Mouse (Mus musculus): ENCODE measurements at regions not wholly inside any gene's neighbourhood (a gene's known extent, or its start where the extent isn't known, plus 50 kb on each side); places are given as distances from the start of the nearest gene placed in this dataset.

- no peaks in the 10 kb centered on the region for H3K4me1 ChIP-seq (replicated peaks; ENCODE audit: insufficient read depth, low read length)
- TF ChIP-seq CTCF (IDR thresholded peaks at IDR 0.05; ENCODE audit: low read depth): no peak
- H3K4me2 ChIP-seq (ENCODE audit: low read length): no peak overlapping the region
- DNase-seq (ENCODE audit: low spot score) (no peak), ATAC-seq (replicated peaks; ENCODE audit: low FRiP score, low read depth) (no peak)
- no peak overlapping the region for H3K27ac ChIP-seq
- no peaks in the 10 kb centered on the region for H3K27me3 ChIP-seq (ENCODE audit: insufficient read depth, low read length)
- no peak overlapping the region for H3K4me3 ChIP-seq (replicated peaks; ENCODE audit: low read depth, low read length)
- H3K36me3 ChIP-seq (ENCODE audit: insufficient read depth, low read length): no peaks in the 10 kb centered on the region
- no peak overlapping the region for H3K9ac ChIP-seq (ENCODE audit: low read depth, low read length)
- H3K9me3 ChIP-seq (replicated peaks; ENCODE audit: low read length): no peaks in the 10 kb centered on the region
Observed at GRCm38 (mm10) chr8:76799998-76800397, 99.2 kb upstream of the Nr3c2 start.

- DNase-seq (ENCODE audit: low spot score): no peak
- H3K4me1 ChIP-seq (replicated peaks; ENCODE audit: insufficient read depth, low read length): no peaks in the 10 kb centered on the region
- no peaks in the 10 kb centered on the region for H3K9me3 ChIP-seq (replicated peaks; ENCODE audit: low read length)
- 85% methylated on average over 2 of the region's 2 CpGs for WGBS
- no peak overlapping the region for H3K4me2 ChIP-seq (ENCODE audit: low read length)
- H3K9ac ChIP-seq (ENCODE audit: low read depth, low read length): no peak overlapping the region
- no peak overlapping the region for H3K4me3 ChIP-seq (replicated peaks; ENCODE audit: low read depth, low read length)
- TF ChIP-seq CTCF (IDR thresholded peaks at IDR 0.05; ENCODE audit: low read depth): no peak
- H3K36me3 ChIP-seq (ENCODE audit: insufficient read depth, low read length): no peaks in the 10 kb centered on the region
- ATAC-seq (replicated peaks; ENCODE audit: low FRiP score, low read depth): no peak
- H3K27ac ChIP-seq: no peak overlapping the region
- no peaks in the 10 kb centered on the region for H3K27me3 ChIP-seq (ENCODE audit: insufficient read depth, low read length)
Observed at GRCm38 (mm10) chr8:76823456-76823855, 75.8 kb upstream of the Nr3c2 start.

All from kidney, postnatal 0 days (tissue).